Mouse (Mus musculus): Measurements from ENCODE around the gene Qrich1.
"Not testable (repeated sequence)": the region's sequence is repeated elsewhere in the genome, so short reads cannot be mapped to it uniquely, and the experiment has no call there.

The Qrich1 gene

GRCm38 (mm10) chr9:108587571-108588180 lies 71.1 kb downstream of the Qrich1 start:
- DNase-seq (ENCODE audit: low spot score) = no peak

GRCm38 (mm10) chr9:108589229-108589628 lies 72.6 kb downstream of the Qrich1 start:
- DNase-seq (ENCODE audit: low spot score) = no peak

- DNase-seq (ENCODE audit: low spot score) = no peak
These were observed 74.9 kb downstream of the Qrich1 start for GRCm38 (mm10) chr9:108591462-108591861.

GRCm38 (mm10) chr9:108594354-108594753 lies 77.7 kb downstream of the Qrich1 start:
- no peak for DNase-seq (ENCODE audit: low spot score)

GRCm38 (mm10) chr9:108596998-108597764 lies 80.6 kb downstream of the Qrich1 start, which contains the start of gene P4htm:
P4htm (minus strand) TSS chr9:108597667.
- no peak for DNase-seq (ENCODE audit: low spot score)

- no peak for DNase-seq (ENCODE audit: low spot score)
These were observed 82.5 kb downstream of the Qrich1 start for GRCm38 (mm10) chr9:108599021-108599566.

- no peak for DNase-seq (ENCODE audit: low spot score)
These were observed 83.4 kb downstream of the Qrich1 start for GRCm38 (mm10) chr9:108600011-108600410.

- no peak for DNase-seq (ENCODE audit: low spot score)
These were observed 85.4 kb downstream of the Qrich1 start for GRCm38 (mm10) chr9:108601986-108602385.

- not testable (repeated sequence) for DNase-seq (ENCODE audit: low spot score)
These were observed 91.3 kb downstream of the Qrich1 start for GRCm38 (mm10) chr9:108607929-108608328.

- no peak for DNase-seq (ENCODE audit: low spot score)
These were observed 92.3 kb downstream of the Qrich1 start for GRCm38 (mm10) chr9:108608889-108609288.
